Mouse (Mus musculus) CH12.LX (cell line): ENCODE measurements around the gene Prss42.

ENCODE experiments used
- CTCF ChIP-seq, 2 experiments: IDR thresholded peaks in 1 of 2; conservative IDR thresholded peaks in 1 of 2; 2 replicates each; pipeline ENCODE4 v1.5.1; 2011 to 2012; ENCODE audit warnings: low read depth in 2 of 2, low read length in 2 of 2, improper control_type of control experiment in 1 of 2, inconsistent platforms in 1 of 2, mild to moderate bottlenecking in 1 of 2, moderate library complexity in 1 of 2
- MYC ChIP-seq: IDR thresholded peaks from 2 replicates; pipeline ENCODE4 v1.6.1; 2011; ENCODE audit warnings: low read depth, mild to moderate bottlenecking, improper control_type of control experiment, low read length
- NRF1 ChIP-seq: IDR thresholded peaks from 2 replicates; pipeline ENCODE4 v1.6.1; 2014; ENCODE audit warnings: low read depth, mild to moderate bottlenecking, inconsistent platforms, low read length, improper control_type of control experiment, moderate library complexity
- RCOR1 ChIP-seq: conservative IDR thresholded peaks from 2 replicates; pipeline ENCODE4 v1.6.1; 2012; ENCODE audit warnings: low read depth, mild to moderate bottlenecking, inconsistent platforms, low read length, improper control_type of control experiment
- ZNF384 ChIP-seq: IDR thresholded peaks from 2 replicates; pipeline ENCODE4 v1.6.1; 2012; ENCODE audit warnings: low read depth, low read length, improper control_type of control experiment, inconsistent platforms

GRCm38 (mm10) chr9:110826390-110826789 lies 28.4 kb downstream of the Prss42 start, which contains the start of gene Prss43:
- TF ChIP-seq CTCF (conservative IDR thresholded peaks at IDR 0.05 in 1 of 2, IDR thresholded peaks at IDR 0.05 in 1 of 2; ENCODE audit: low read depth in 2 of 2, low read length in 2 of 2): no peak
- no peak for TF ChIP-seq RCOR1
- TF ChIP-seq ZNF384: no peak
- no peak for TF ChIP-seq NRF1
- no peak for TF ChIP-seq MYC
